Mouse (Mus musculus): ENCODE data around the gene Krit1. TPM values are rescaled to one million over a fixed set of nuclear protein-coding genes. Genes with fewer than 3 reads are reported as not detected.
A peak's percentile ranks its signal among the peaks of the same experiment; 100 is the strongest.

Krit1 gene
- 32.3 and 37.6 TPM in 2 replicates for polyA plus RNA-seq (2012; rRNA removed)
- polyA plus RNA-seq (2014; fragmentation: Nextera tagmentation; extraction: Ambion mirVana): 37.6 and 44.5 TPM in 2 replicates

DNA sequence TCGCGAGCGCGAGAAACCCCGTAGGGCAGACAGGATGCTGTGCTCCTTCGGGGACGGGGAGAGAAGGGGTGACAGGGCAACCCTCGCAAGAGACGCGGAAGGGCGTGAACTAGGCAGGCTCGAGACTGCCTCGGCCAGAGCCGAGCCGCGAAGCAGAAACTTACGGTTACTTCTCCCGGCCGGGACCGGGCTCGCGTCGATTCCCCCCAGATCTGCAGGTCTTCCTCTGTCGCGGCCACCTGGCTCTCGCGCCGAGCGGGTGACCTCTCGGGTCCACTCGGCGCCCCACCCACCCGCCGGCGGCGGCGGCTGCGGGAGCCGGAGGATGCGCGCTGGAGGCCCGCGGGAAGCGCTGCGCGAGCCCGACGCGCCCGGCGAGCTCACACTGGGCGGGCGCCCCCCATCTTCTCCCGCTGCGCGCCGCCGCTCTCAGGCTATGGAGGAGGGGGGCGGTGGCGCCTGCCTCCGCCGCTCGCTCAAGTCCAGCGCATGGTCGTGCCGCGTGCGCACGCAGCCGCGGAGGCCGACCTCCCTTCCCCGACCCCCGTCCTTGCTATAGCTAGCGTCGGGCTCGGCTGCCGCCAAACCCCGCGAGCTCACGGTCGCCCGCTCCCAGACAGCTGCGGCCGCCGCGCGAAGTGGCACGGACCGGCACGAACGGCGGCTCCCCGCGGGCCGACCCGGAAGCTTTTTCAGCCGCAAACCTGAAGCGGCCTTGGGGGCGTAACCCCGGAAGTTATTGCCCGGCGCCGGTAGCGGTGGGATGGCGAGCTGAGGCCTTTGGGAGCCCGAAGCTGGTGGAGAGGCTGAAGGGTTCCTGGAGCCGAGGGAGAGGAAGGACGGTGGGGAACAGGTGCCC lies at the start of gene Krit1, which contains the start of gene Ankib1:
Krit1 (plus strand) TSS at position 752 of the 859 bp plus-strand sequence.
Ankib1 (minus strand) TSS at position 493 of the 859 bp plus-strand sequence.
- H3K27ac ChIP-seq (replicated peaks; ENCODE audit: low read depth, low read length): peak within 1 kb of the TSS; percentile 73
- peak within 1 kb of the TSS; percentile 90 for H3K4me3 ChIP-seq (replicated peaks; ENCODE audit: low read length)
- peak within 1 kb of the TSS; percentile 74 for H3K4me2 ChIP-seq (replicated peaks; ENCODE audit: low read depth, low read length, severe bottlenecking)
- peak within 1 kb of the TSS; percentile 86 for H3K9ac ChIP-seq (ENCODE audit: low read depth, low read length, severe bottlenecking)
- 0 out of 2 replicates have a peak, but pooled peaks cover 4% of the 10 kb centered on the region for H3K36me3 ChIP-seq (ENCODE audit: control insufficient read depth, insufficient read depth, low read length)
- H3K4me1 ChIP-seq (ENCODE audit: control insufficient read depth, insufficient read depth, low read length): no peaks in the 10 kb centered on the region; the same call in 1 of the 2 replicates
- peak; percentile 93 for ATAC-seq (ENCODE audit: low FRiP score, low read depth)
- H3K27me3 ChIP-seq (ENCODE audit: control insufficient read depth, insufficient read depth, low read length): no peaks in the 10 kb centered on the region
- TF ChIP-seq POLR2A (IDR thresholded peaks at IDR 0.05; ENCODE audit: borderline replicate concordance, extremely low read depth, insufficient read depth, insufficient read length): peak; percentile 41; the same call in 1 of the 2 replicates
- DNase-seq (ENCODE audit: low spot score): peak; percentile 85
- H3K9me3 ChIP-seq (ENCODE audit: control insufficient read depth, low read length): no peaks in the 10 kb centered on the region
- under 1% methylated on average over 53 of the region's 109 CpGs for WGBS

DNA sequence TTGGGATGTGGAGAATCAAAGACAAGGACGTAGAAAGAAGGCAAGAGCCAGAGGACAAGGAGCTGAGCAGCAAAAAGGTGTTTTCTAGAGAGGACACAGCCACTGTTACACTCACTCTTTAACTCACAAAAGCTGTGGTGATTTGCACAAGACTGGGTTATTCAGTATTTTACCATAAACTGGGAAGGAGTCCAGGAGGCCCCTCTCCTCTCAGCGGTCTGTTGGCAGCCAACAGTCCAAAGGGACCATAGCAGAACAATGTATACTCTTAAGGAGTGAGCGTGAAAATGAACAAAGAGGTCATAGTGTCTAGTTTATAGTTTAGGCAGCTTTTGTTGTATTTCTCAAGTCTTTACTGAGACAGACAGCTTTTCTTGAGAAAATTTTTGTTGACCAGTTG lies 31.5 kb upstream of the Krit1 start:
- DNase-seq (ENCODE audit: low spot score): peak; percentile 64

DNA sequence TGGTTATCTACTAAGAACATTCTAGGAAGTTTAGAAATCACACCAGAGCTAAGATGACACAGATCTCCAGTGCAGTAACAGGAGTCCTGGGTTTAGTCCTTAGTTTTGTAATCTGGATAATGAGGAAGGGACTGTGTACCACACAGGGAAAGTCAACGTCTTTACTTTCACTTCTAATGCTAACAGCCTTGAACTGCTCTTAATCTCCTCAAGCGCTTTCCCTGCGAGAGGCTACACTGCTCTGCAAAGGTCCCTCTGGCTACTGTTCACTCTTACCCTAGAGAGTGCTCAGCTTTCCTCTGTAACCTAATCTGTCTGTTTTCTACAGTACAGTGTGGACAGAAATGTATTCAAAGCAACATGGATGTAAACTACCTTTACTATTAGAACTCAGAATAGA lies 31.0 kb upstream of the Krit1 start:
- no peak for TF ChIP-seq POLR2A (IDR thresholded peaks at IDR 0.05; ENCODE audit: borderline replicate concordance, extremely low read depth, insufficient read depth, insufficient read length)
- DNase-seq (ENCODE audit: low spot score): no peak

More for the DNA sequence above, 31.5 kb upstream of the Krit1 start:
- 68% methylated on average over 3 of the region's 3 CpGs for WGBS
- no peak overlapping the region for H3K4me2 ChIP-seq (replicated peaks; ENCODE audit: low read depth, low read length, severe bottlenecking)
- H3K27ac ChIP-seq (replicated peaks; ENCODE audit: low read depth, low read length): peak overlapping the region; percentile 56
- no peaks in the 10 kb centered on the region for H3K9me3 ChIP-seq (ENCODE audit: control insufficient read depth, low read length)
- ATAC-seq (ENCODE audit: low FRiP score, low read depth): peak; percentile 15; the same call in 1 of the 2 replicates
- no peak overlapping the region for H3K4me3 ChIP-seq (replicated peaks; ENCODE audit: low read length)
- TF ChIP-seq POLR2A (IDR thresholded peaks at IDR 0.05; ENCODE audit: borderline replicate concordance, extremely low read depth, insufficient read depth, insufficient read length): no peak
- H3K36me3 ChIP-seq (ENCODE audit: control insufficient read depth, insufficient read depth, low read length): no peaks in the 10 kb centered on the region
- no peak overlapping the region for H3K9ac ChIP-seq (ENCODE audit: low read depth, low read length, severe bottlenecking)
- no peaks in the 10 kb centered on the region for H3K27me3 ChIP-seq (ENCODE audit: control insufficient read depth, insufficient read depth, low read length)
- H3K4me1 ChIP-seq (ENCODE audit: control insufficient read depth, insufficient read depth, low read length): peaks cover 8% of the 10 kb centered on the region

DNA sequence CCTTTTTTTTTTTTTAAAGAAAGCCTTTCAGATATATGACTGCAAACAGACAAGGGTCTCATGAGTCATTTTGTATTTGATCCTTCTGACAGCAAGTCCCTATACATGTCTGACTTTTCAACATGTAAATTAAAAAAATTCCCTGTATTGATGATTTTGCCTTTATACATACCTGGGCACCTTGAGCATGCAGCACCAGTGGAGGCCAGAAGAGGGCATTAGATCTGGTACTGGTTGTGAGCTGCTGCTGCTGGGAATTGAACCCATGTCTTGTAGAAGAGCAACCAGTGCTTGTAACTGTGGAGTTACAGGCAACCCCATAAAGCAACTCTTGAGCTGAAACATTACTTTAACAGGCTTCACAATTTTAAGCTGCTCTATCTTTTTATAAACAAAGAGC lies 20.3 kb upstream of the Krit1 start:
- no peak overlapping the region for H3K27ac ChIP-seq (replicated peaks; ENCODE audit: low read depth, low read length)
- DNase-seq (ENCODE audit: low spot score): no peak
- ATAC-seq (ENCODE audit: low FRiP score, low read depth): no peak
- H3K9ac ChIP-seq (ENCODE audit: low read depth, low read length, severe bottlenecking): no peak overlapping the region
- H3K36me3 ChIP-seq (ENCODE audit: control insufficient read depth, insufficient read depth, low read length): no peaks in the 10 kb centered on the region
- no peak overlapping the region for H3K4me2 ChIP-seq (replicated peaks; ENCODE audit: low read depth, low read length, severe bottlenecking)
- H3K4me3 ChIP-seq (replicated peaks; ENCODE audit: low read length): no peak overlapping the region
- H3K4me1 ChIP-seq (ENCODE audit: control insufficient read depth, insufficient read depth, low read length): no peaks in the 10 kb centered on the region
- no peaks in the 10 kb centered on the region for H3K9me3 ChIP-seq (ENCODE audit: control insufficient read depth, low read length)
- H3K27me3 ChIP-seq (ENCODE audit: control insufficient read depth, insufficient read depth, low read length): no peaks in the 10 kb centered on the region
- TF ChIP-seq POLR2A (IDR thresholded peaks at IDR 0.05; ENCODE audit: borderline replicate concordance, extremely low read depth, insufficient read depth, insufficient read length): no peak

More for the DNA sequence above, 31.0 kb upstream of the Krit1 start:
- Histone ChIP-seq H3K4me2 (replicated peaks; ENCODE audit: low read depth, low read length, severe bottlenecking) (no peak overlapping the region), H3K4me3 (replicated peaks; ENCODE audit: low read length) (no peak overlapping the region), H3K27me3 (ENCODE audit: control insufficient read depth, insufficient read depth, low read length) (no peaks in the 10 kb centered on the region), H3K36me3 (ENCODE audit: control insufficient read depth, insufficient read depth, low read length) (no peaks in the 10 kb centered on the region), H3K9me3 (ENCODE audit: control insufficient read depth, low read length) (no peaks in the 10 kb centered on the region), H3K27ac (replicated peaks; ENCODE audit: low read depth, low read length) (peak overlapping the region; percentile 56), H3K9ac (ENCODE audit: low read depth, low read length, severe bottlenecking) (no peak overlapping the region), H3K4me1 (ENCODE audit: control insufficient read depth, insufficient read depth, low read length) (peaks cover 8% of the 10 kb centered on the region)
- 57% methylated on average over 3 of the region's 3 CpGs for WGBS
- no peak for ATAC-seq (ENCODE audit: low FRiP score, low read depth)

DNA sequence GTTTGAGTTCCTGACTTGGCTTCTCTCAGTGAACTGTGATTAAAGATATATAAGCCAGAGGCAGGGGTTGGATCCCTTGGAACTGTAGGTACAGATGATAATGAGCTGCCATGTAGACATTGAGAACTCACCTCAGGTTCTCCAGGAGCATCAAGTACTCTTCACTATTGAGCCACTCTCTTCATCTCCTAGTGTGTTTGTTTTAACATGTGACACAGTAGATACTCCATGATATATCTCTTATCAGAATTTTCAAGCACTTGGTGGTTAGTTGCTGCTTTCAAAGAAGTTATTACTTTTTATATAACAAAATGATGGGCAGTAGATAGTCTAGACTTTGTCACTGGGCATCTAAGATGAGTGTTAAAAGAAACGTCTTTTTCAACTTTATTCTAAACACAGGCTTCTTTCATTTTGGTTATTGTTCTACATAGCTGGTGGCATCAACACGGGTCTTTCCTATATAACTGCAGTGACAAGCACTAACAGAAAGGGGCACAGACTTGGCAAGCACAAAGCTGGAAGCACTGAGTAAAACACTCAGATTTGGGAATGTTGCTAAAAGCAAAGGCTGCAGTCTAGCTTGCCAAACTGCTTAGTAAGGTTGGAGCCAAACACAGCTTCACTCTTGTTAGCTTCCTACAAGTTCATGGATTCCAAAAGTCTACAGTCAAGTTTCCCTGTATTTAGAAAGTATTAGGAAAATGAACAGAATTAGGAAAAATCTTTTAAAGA lies 18.9 kb upstream of the Krit1 start:
- Histone ChIP-seq H3K36me3 (ENCODE audit: control insufficient read depth, insufficient read depth, low read length) (no peaks in the 10 kb centered on the region), H3K27ac (replicated peaks; ENCODE audit: low read depth, low read length) (no peak overlapping the region), H3K9ac (ENCODE audit: low read depth, low read length, severe bottlenecking) (no peak overlapping the region), H3K27me3 (ENCODE audit: control insufficient read depth, insufficient read depth, low read length) (no peaks in the 10 kb centered on the region), H3K9me3 (ENCODE audit: control insufficient read depth, low read length) (no peaks in the 10 kb centered on the region), H3K4me2 (replicated peaks; ENCODE audit: low read depth, low read length, severe bottlenecking) (no peak overlapping the region), H3K4me3 (replicated peaks; ENCODE audit: low read length) (no peak overlapping the region), H3K4me1 (ENCODE audit: control insufficient read depth, insufficient read depth, low read length) (no peaks in the 10 kb centered on the region)
- no peak for TF ChIP-seq POLR2A (IDR thresholded peaks at IDR 0.05; ENCODE audit: borderline replicate concordance, extremely low read depth, insufficient read depth, insufficient read length)
- WGBS: 83% methylated on average over 2 of the region's 2 CpGs
- no peak for DNase-seq (ENCODE audit: low spot score)
- ATAC-seq (ENCODE audit: low FRiP score, low read depth): no peak
